Comparison of ENCODE assay signal across 11 mouse cellular contexts in the genomic region with DNA sequence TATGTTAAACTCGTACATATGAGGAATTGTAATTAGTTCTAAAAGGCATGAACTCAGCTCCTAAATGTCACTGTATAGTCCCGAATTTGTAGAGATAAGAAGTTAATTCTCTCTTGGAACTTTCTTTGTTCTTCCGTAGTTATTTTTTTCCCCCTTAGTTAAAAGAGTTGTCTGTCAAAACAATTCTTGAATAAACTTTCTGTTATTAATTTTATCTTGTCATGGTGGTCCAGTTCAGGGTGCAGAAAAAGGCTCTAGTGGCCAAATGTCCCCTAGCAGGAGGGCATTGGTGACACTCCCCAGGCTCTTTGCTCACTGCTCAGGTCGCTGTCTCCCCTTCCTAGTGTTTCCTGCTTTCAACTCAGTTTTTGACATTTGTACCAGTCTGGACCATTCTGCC. TPM values are rescaled to one million over a fixed set of nuclear protein-coding genes. Genes with fewer than 3 reads are reported as not detected.
DNase-seq lines count a peak whose midpoint lies in the region; ATAC-seq and TF ChIP-seq lines count a peak whose summit lies in the region.
"Had no signal": no experiment of that assay in that cellular context is flagged by ENCODE, and none has a peak within 500 bp of the region (broad histone marks: within the 10 kb centered on the region; RNA-seq: fewer than 3 reads in every experiment).

No protein-coding gene starts in this region.

- DNase-seq in kidney, adult 2 months: no peak
- no peak for DNase-seq in kidney, adult 9 months
- no peak for DNase-seq in neural tube, embryonic 11.5 days (ENCODE audit: low spot score)
- no peak for DNase-seq in neural tube, embryonic 10.5 days (ENCODE audit: extremely low spot score, low spot score)
- DNase-seq in layer of hippocampus, adult 11-12 months (ENCODE audit: low spot score): no peak
- DNase-seq in cerebellum, postnatal 10 days: no peak
- no peak for DNase-seq in testis, postnatal 14 days (ENCODE audit: low spot score)
- DNase-seq: cerebellum, postnatal 25 days had no signal

- H3K4me2 ChIP-seq in neural tube, embryonic 11.5 days (ENCODE audit: low read depth): peak overlapping the region; percentile 95
- peak overlapping the region; percentile 38; the same call in 1 of the 2 replicates for H3K4me2 ChIP-seq in intestine, embryonic 16.5 days (ENCODE audit: low read depth, low read length)
- H3K4me2 ChIP-seq: embryonic facial prominence, embryonic 15.5 days had no signal

- no peak for TF ChIP-seq POLR2A in kidney, adult 2 months (IDR thresholded peaks at IDR 0.05; ENCODE audit: low read depth, low read length)

- H3K9ac ChIP-seq in neural tube, embryonic 11.5 days (ENCODE audit: low read length): peak overlapping the region; percentile 69
- H3K9ac ChIP-seq in intestine, embryonic 16.5 days (ENCODE audit: low read depth, low read length): peak overlapping the region; percentile 48; the same call in 1 of the 2 replicates
- H3K9ac ChIP-seq: embryonic facial prominence, embryonic 15.5 days had no signal

- no peaks in the 10 kb centered on the region for H3K9me3 ChIP-seq in neural tube, embryonic 11.5 days (ENCODE audit: control insufficient read depth, low read length)
- no peaks in the 10 kb centered on the region for H3K9me3 ChIP-seq in intestine, embryonic 16.5 days (ENCODE audit: control insufficient read depth, low read length)
- H3K9me3 ChIP-seq: embryonic facial prominence, embryonic 15.5 days had no signal

- H3K4me3 ChIP-seq in kidney, adult 2 months (ENCODE audit: insufficient read depth, low read depth, low read length): no peak overlapping the region
- peak overlapping the region; percentile 32 for H3K4me3 ChIP-seq in neural tube, embryonic 11.5 days (ENCODE audit: low read depth, low read length)
- no peak overlapping the region for H3K4me3 ChIP-seq in intestine, embryonic 16.5 days (ENCODE audit: low read length)
- H3K4me3 ChIP-seq: embryonic facial prominence, embryonic 15.5 days had no signal

- no peaks in the 10 kb centered on the region for H3K27me3 ChIP-seq in kidney, adult 2 months (replicated peaks; ENCODE audit: control insufficient read depth, insufficient read depth, low read length)
- H3K27me3 ChIP-seq in neural tube, embryonic 11.5 days (ENCODE audit: control insufficient read depth, insufficient read depth, low read length): no peaks in the 10 kb centered on the region
- peaks cover 11% of the 10 kb centered on the region; the same call in 1 of the 2 replicates for H3K27me3 ChIP-seq in intestine, embryonic 16.5 days (replicated peaks; ENCODE audit: control insufficient read depth, insufficient read depth, low read length)

- no peaks in the 10 kb centered on the region for H3K36me3 ChIP-seq in kidney, adult 2 months (ENCODE audit: control insufficient read depth, insufficient read depth, low read length)
- H3K36me3 ChIP-seq in neural tube, embryonic 11.5 days (ENCODE audit: control insufficient read depth, insufficient read depth, low read length): peaks cover 5% of the 10 kb centered on the region
- no peaks in the 10 kb centered on the region for H3K36me3 ChIP-seq in intestine, embryonic 16.5 days (ENCODE audit: control insufficient read depth, insufficient read depth, low read length)
- H3K36me3 ChIP-seq: embryonic facial prominence, embryonic 15.5 days had no signal

- peaks cover 24% of the 10 kb centered on the region for H3K4me1 ChIP-seq in kidney, adult 2 months (ENCODE audit: control insufficient read depth, insufficient read depth, low read length)
- H3K4me1 ChIP-seq in neural tube, embryonic 11.5 days (ENCODE audit: control insufficient read depth, insufficient read depth, low read length): peaks cover 72% of the 10 kb centered on the region
- peaks cover 47% of the 10 kb centered on the region for H3K4me1 ChIP-seq in intestine, embryonic 16.5 days (ENCODE audit: control insufficient read depth, insufficient read depth, low read length)

- no peak for ATAC-seq in neural tube, embryonic 11.5 days (ENCODE audit: insufficient read depth, low FRiP score, low TSS enrichment)
- no peak for ATAC-seq in intestine, embryonic 16.5 days

- H3K27ac ChIP-seq in kidney, adult 2 months (ENCODE audit: insufficient read depth, low read depth, low read length): peak overlapping the region; percentile 94
- peak overlapping the region; percentile 99 for H3K27ac ChIP-seq in neural tube, embryonic 11.5 days (ENCODE audit: low read depth, low read length)
- H3K27ac ChIP-seq in intestine, embryonic 16.5 days (ENCODE audit: low read length): peak overlapping the region; percentile 74
- H3K27ac ChIP-seq: embryonic facial prominence, embryonic 15.5 days; macrophage had no signal

- TF ChIP-seq CTCF in kidney, adult 2 months (conservative IDR thresholded peaks at IDR 0.05; ENCODE audit: insufficient read depth, insufficient read length, low read depth, low read length): no peak

- 19% methylated on average over 4 of the region's 4 CpGs for WGBS in kidney, adult 2 months
- 6% methylated on average over 4 of the region's 4 CpGs for WGBS in neural tube, embryonic 11.5 days
- 23% methylated on average over 4 of the region's 4 CpGs for WGBS in intestine, embryonic 16.5 days

RNA-seq across cellular contexts. Expression of a gene that starts 2.6 kb away (rescaled TPM):
- polyA plus RNA-seq in kidney, adult 2 months (2012; rRNA removed): 22.8 and 28.4 TPM in 2 replicates
- polyA plus RNA-seq in neural tube, embryonic 11.5 days (2014; fragmentation: Nextera tagmentation; extraction: Ambion mirVana): 88.2 and 89.0 TPM in 2 replicates
- 9.6 and 11.6 TPM in 2 replicates for polyA plus RNA-seq in intestine, embryonic 16.5 days (2015; fragmentation: Nextera tagmentation; extraction: Ambion mirVana)
- polyA plus RNA-seq: macrophage had no signal

RNA-seq across cellular contexts. Expression of a gene that starts 17.8 kb away (rescaled TPM):
- polyA plus RNA-seq in kidney, adult 2 months (2012; rRNA removed): not detected in 2 replicates
- 15.7 and 17.2 TPM in 2 replicates for polyA plus RNA-seq in neural tube, embryonic 11.5 days (2014; fragmentation: Nextera tagmentation; extraction: Ambion mirVana)
- polyA plus RNA-seq in intestine, embryonic 16.5 days (2015; fragmentation: Nextera tagmentation; extraction: Ambion mirVana): not detected in 2 replicates
- polyA plus RNA-seq: embryonic facial prominence, embryonic 15.5 days; macrophage had no signal

RNA-seq across cellular contexts. Expression of a gene that starts 24.6 kb away (rescaled TPM):
- polyA plus RNA-seq in kidney, adult 2 months (2012; rRNA removed): 10.1 and 14.1 TPM in 2 replicates
- 10.3 and 14.2 TPM in 2 replicates for polyA plus RNA-seq in neural tube, embryonic 11.5 days (2014; fragmentation: Nextera tagmentation; extraction: Ambion mirVana)
- polyA plus RNA-seq in intestine, embryonic 16.5 days (2015; fragmentation: Nextera tagmentation; extraction: Ambion mirVana): 1.4 and 1.5 TPM in 2 replicates

RNA-seq across cellular contexts. Expression of a gene that starts 29.6 kb away (rescaled TPM):
- polyA plus RNA-seq in kidney, adult 2 months (2012; rRNA removed): 12.6 and 14.6 TPM in 2 replicates
- 3.1 and 3.8 TPM in 2 replicates for polyA plus RNA-seq in neural tube, embryonic 11.5 days (2014; fragmentation: Nextera tagmentation; extraction: Ambion mirVana)
- polyA plus RNA-seq in intestine, embryonic 16.5 days (2015; fragmentation: Nextera tagmentation; extraction: Ambion mirVana): 1.8 and 2.0 TPM in 2 replicates

RNA-seq across cellular contexts. Expression of a gene that starts 44.6 kb away (rescaled TPM):
- 7.7 and 8.4 TPM in 2 replicates for polyA plus RNA-seq in kidney, adult 2 months (2012; rRNA removed)
- 49.0 and 49.1 TPM in 2 replicates for polyA plus RNA-seq in neural tube, embryonic 11.5 days (2014; fragmentation: Nextera tagmentation; extraction: Ambion mirVana)
- 26.4 and 28.7 TPM in 2 replicates for polyA plus RNA-seq in intestine, embryonic 16.5 days (2015; fragmentation: Nextera tagmentation; extraction: Ambion mirVana)
- polyA plus RNA-seq: embryonic facial prominence, embryonic 15.5 days; macrophage had no signal

Comparison
In these comparisons a context has a peak if more than half of its experiments do, and no peak if none do; other contexts are left out.
1. RNA of a gene that starts 17.8 kb away (polyA plus RNA-seq): 15.7 to 17.2 TPM in neural tube, embryonic 11.5 days; not detected in intestine, embryonic 16.5 days and not detected in kidney, adult 2 months; every median in the first group is over 10 times any median in the second.
2. Peak in every context shown above with its lines, with median percentiles within 50 percentile points of each other: H3K27ac ChIP-seq.